Mouse (Mus musculus) intestine, embryonic 14.5 days (tissue): ENCODE results near the gene Mapk8ip1. TPM values are rescaled to one million over a fixed set of nuclear protein-coding genes. Genes with fewer than 3 reads are reported as not detected.

Experiments
- ATAC-seq: fragments of 200-750 bp; cut with Nextera tagmentation; replicated peaks from 2 replicates; pipeline ENCODE4 v1.8.0; 2017; ENCODE audit warnings: low read depth, moderate number of reproducible peaks, moderate TSS enrichment, moderate library complexity; ENCODE audit not compliant: low FRiP score, low TSS enrichment
- DNase-seq: peaks from one replicate; pipeline ENCODE4 v3.0.0-alpha.2; 2018; ENCODE audit warnings: low spot score
- H3K27ac ChIP-seq: fragments of 300-500 bp; sonication (generic); 2 replicates; pipeline ENCODE4 v1.5.1; 2014; ENCODE audit warnings: low read depth, mild to moderate bottlenecking, control low read depth
- H3K27me3 ChIP-seq: fragments of 300-500 bp; sonication (generic); replicated peaks from 2 replicates; pipeline ENCODE4 v1.6.1; 2014; ENCODE audit warnings: low read length, control low read depth; ENCODE audit not compliant: control insufficient read depth, insufficient read depth
- H3K36me3 ChIP-seq: fragments of 300-500 bp; sonication (generic); 2 replicates; pipeline ENCODE4 v1.6.1; 2014; ENCODE audit warnings: low read length, control low read depth; ENCODE audit not compliant: control insufficient read depth, insufficient read depth
- H3K4me1 ChIP-seq: fragments of 300-500 bp; sonication (generic); replicated peaks from 2 replicates; pipeline ENCODE4 v1.6.1; 2014; ENCODE audit warnings: low read length, control low read depth, mixed read lengths; ENCODE audit not compliant: control insufficient read depth, insufficient read depth
- H3K4me2 ChIP-seq: fragments of 300-500 bp; sonication (generic); 2 replicates; pipeline ENCODE4 v1.6.1; 2014; ENCODE audit warnings: low read length
- H3K4me3 ChIP-seq: fragments of 300-500 bp; sonication (generic); 2 replicates; pipeline ENCODE4 v1.5.1; 2014; ENCODE audit warnings: low read depth, low read length, control low read depth, mixed read lengths
- H3K9ac ChIP-seq: fragments of 300-500 bp; sonication (generic); 2 replicates; pipeline ENCODE4 v1.6.1; 2014; ENCODE audit warnings: mild to moderate bottlenecking, low read length
- H3K9me3 ChIP-seq: fragments of 300-500 bp; sonication (generic); 2 replicates; pipeline ENCODE4 v1.6.1; 2016; ENCODE audit warnings: low read length, control low read depth; ENCODE audit not compliant: control insufficient read depth
- whole genome bisulfite sequencing: fragments of 180-500 bp; shearing (Covaris S2); extraction: QIAGEN DNeasy Blood & Tissue Kit; methylation state at CpG from one replicate; pipeline ENCODE4 v1.1.7; 2014; 5-methylcytosine and 5-hydroxymethylcytosine counted together
- polyA plus RNA-seq: library from polyadenylated mRNA; unstranded; fragments of >200 nt; fragmentation: Nextera tagmentation; extraction: Ambion mirVana; gene quantifications from 2 replicates; pipeline ENCODE4 v1.2.1, GENCODE M21; 2014

Mapk8ip1 gene
- polyA plus RNA-seq, 1 experiment from 2014 or later: 11.8 TPM

DNA sequence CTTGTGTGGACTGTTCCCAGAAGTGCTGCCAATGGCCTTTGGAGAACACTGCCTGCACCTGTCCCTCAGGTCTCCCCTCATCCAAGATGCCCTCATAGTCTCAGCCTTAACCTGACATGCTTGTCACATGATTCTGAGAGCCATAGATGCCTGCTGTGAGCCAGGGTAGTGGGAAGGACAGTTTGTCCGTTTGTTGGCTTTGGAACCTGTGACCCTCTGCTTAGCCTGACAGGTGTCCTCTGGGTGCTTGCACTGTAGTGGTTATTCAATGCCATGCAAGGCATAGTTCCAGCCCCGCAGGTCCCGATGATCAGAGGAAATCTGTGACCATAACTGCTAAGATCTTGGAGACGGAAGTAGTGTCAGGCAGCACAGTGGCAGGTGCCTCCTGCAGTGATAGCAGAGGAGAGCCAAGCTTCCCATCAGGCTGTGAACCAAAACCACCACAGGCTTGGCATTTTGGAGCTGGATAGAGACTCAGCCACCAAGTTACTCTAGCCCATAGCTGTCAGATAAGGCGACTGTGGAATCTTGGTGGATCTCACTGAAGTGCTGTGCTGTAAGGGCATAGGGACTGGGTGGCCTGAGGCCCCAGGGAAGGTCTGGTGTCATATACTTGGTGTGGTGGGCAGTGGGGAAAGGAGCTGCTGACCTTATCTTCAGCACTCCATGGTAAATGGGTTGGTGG, 19.0 kb downstream of the Mapk8ip1 start, which contains the start of gene 1700029I15Rik:
1700029I15Rik (plus strand) TSS at position 638 of the 688 bp plus-strand sequence.
- DNase-seq: no peak
- 85% methylated on average over 5 of the region's 5 CpGs for WGBS
- Histone ChIP-seq H3K9me3 (no peaks in the 10 kb centered on the region), H3K36me3 (peaks cover 88% of the 10 kb centered on the region), H3K4me2 (no peak within 1 kb of the TSS), H3K9ac (no peak within 1 kb of the TSS), H3K4me3 (no peak within 1 kb of the TSS), H3K27me3 (no peaks in the 10 kb centered on the region), H3K27ac (0 out of 2 replicates have a peak within 1 kb of the TSS, but pooled peaks have one; percentile 11), H3K4me1 (no peaks in the 10 kb centered on the region)
- no peak for ATAC-seq

DNA sequence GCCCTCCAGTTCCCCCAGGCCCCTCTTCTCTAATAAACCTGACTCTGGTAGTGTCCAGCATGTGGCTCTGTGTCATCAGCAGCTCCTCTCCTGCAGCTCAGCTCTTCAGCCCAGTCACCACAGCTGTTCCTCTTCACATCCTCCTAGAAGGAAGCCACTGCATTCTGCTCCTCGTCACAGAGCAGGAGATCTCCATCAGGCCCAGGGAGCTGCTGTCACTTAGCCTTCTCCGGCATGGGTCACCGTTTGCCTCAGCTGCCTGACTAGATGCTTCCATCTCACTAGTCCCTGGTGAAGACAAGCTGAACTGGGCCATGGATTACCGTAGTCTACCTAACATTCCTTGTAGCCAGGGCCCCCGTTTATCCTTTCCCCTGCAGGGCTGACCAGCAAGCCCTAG, 19.9 kb downstream of the Mapk8ip1 start:
- 75% methylated on average over 5 of the region's 5 CpGs for WGBS

DNA sequence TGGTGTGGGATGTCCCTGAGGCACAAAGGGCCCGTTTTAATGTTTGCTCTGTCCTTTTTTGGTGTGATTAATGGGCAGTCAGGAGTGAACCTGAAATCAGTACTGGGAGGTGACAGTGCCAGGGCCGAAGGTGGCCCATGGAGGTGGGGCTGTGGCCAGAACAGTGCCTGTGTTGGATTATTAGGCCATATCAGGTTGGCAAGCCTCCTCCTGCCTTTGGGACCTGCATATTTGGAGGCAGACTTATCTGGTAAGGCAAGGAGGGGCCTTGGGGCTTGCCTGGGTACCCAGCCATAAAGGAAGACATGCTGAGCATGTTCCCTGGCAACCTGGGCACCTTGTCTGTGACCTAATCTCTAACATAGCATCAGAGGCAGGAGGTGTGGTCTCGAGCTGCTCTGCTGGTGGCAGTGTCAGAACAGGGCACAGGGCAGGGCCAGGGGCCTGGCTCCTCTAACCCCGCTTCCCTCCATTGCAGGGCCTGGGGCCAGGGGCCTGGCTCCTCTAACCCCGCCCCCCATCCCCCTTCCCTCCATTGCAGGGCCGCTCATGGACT, 20.5 kb downstream of the Mapk8ip1 start:
- peaks cover 8% of the 10 kb centered on the region for H3K4me1 ChIP-seq
- H3K27ac ChIP-seq: no peak overlapping the region
- H3K9me3 ChIP-seq: no peaks in the 10 kb centered on the region
- H3K4me2 ChIP-seq: no peak overlapping the region
- peaks cover 74% of the 10 kb centered on the region for H3K36me3 ChIP-seq
- no peaks in the 10 kb centered on the region for H3K27me3 ChIP-seq
- no peak for DNase-seq
- no peak overlapping the region for H3K9ac ChIP-seq
- ATAC-seq: no peak
- H3K4me3 ChIP-seq: no peak overlapping the region
- WGBS: 70% methylated on average over 6 of the region's 6 CpGs

More for the DNA sequence above, 19.9 kb downstream of the Mapk8ip1 start:
- DNase-seq (no peak), ATAC-seq (no peak)
- Histone ChIP-seq H3K27me3 (no peaks in the 10 kb centered on the region), H3K4me3 (no peak overlapping the region), H3K9ac (no peak overlapping the region), H3K27ac (0 out of 2 replicates have a peak overlapping the region, but pooled peaks have one; percentile 11), H3K9me3 (no peaks in the 10 kb centered on the region), H3K36me3 (peaks cover 80% of the 10 kb centered on the region), H3K4me1 (peaks cover 3% of the 10 kb centered on the region), H3K4me2 (no peak overlapping the region)

GRCm38 (mm10) chr2:92379783-92380494, 21.1 kb downstream of the Mapk8ip1 start:
- Histone ChIP-seq H3K4me1 (peaks cover 8% of the 10 kb centered on the region), H3K27me3 (no peaks in the 10 kb centered on the region), H3K27ac (no peak overlapping the region), H3K36me3 (peaks cover 68% of the 10 kb centered on the region), H3K4me2 (no peak overlapping the region), H3K4me3 (no peak overlapping the region), H3K9me3 (no peaks in the 10 kb centered on the region), H3K9ac (no peak overlapping the region)
- WGBS: 79% methylated on average over 17 of the region's 17 CpGs
- ATAC-seq (no peak), DNase-seq (no peak)

- Histone ChIP-seq H3K9ac (no peak overlapping the region), H3K9me3 (no peaks in the 10 kb centered on the region), H3K27me3 (no peaks in the 10 kb centered on the region), H3K4me2 (no peak overlapping the region), H3K36me3 (peaks cover 46% of the 10 kb centered on the region), H3K4me3 (no peak overlapping the region), H3K4me1 (peaks cover 14% of the 10 kb centered on the region), H3K27ac (no peak overlapping the region)
- DNase-seq (no peak), ATAC-seq (no peak)
- WGBS: 91% methylated on average over 7 of the region's 7 CpGs
Observed at GRCm38 (mm10) chr2:92377320-92377719, 23.7 kb downstream of the Mapk8ip1 start.

- Histone ChIP-seq H3K4me3 (peak overlapping the region; percentile 88), H3K4me1 (peaks cover 18% of the 10 kb centered on the region), H3K9me3 (no peaks in the 10 kb centered on the region), H3K4me2 (peak overlapping the region; percentile 95), H3K9ac (no peak overlapping the region; the same call in 1 of the 2 replicates), H3K36me3 (peaks cover 35% of the 10 kb centered on the region), H3K27me3 (peaks cover 4% of the 10 kb centered on the region; the same call in 1 of the 2 replicates), H3K27ac (no peak overlapping the region)
- no peak for ATAC-seq
- WGBS: 84% methylated on average over 6 of the region's 6 CpGs
- no peak for DNase-seq
Observed at GRCm38 (mm10) chr2:92376300-92376699, 24.8 kb downstream of the Mapk8ip1 start.

GRCm38 (mm10) chr2:92375788-92376187, 25.3 kb downstream of the Mapk8ip1 start:
- H3K9ac ChIP-seq: peak overlapping the region; percentile 64
- WGBS: 12% methylated on average over 10 of the region's 10 CpGs
- peaks cover 30% of the 10 kb centered on the region for H3K36me3 ChIP-seq
- peaks cover 8% of the 10 kb centered on the region; the same call in 1 of the 2 replicates for H3K27me3 ChIP-seq
- H3K27ac ChIP-seq: peak overlapping the region; percentile 58
- DNase-seq (no peak), ATAC-seq (no peak)
- H3K4me1 ChIP-seq: peaks cover 23% of the 10 kb centered on the region
- H3K9me3 ChIP-seq: no peaks in the 10 kb centered on the region
- H3K4me3 ChIP-seq: peak overlapping the region; percentile 88
- H3K4me2 ChIP-seq: peak overlapping the region; percentile 95

- Histone ChIP-seq H3K4me2 (peak overlapping the region; percentile 95), H3K9ac (peak overlapping the region; percentile 64), H3K4me1 (peaks cover 26% of the 10 kb centered on the region), H3K36me3 (peaks cover 24% of the 10 kb centered on the region), H3K27ac (peak overlapping the region; percentile 58), H3K4me3 (peak overlapping the region; percentile 88), H3K9me3 (no peaks in the 10 kb centered on the region), H3K27me3 (peaks cover 14% of the 10 kb centered on the region)
- DNase-seq (peak; percentile 94), ATAC-seq (peak; percentile 86)
- under 1% methylated on average over 28 of the region's 29 CpGs for WGBS
Observed at GRCm38 (mm10) chr2:92375099-92375623, 25.9 kb downstream of the Mapk8ip1 start.
